Mouse (Mus musculus) heart, adult 18-20 months (tissue): ENCODE measurements around the gene Arl13b. TPM values are rescaled to one million over a fixed set of nuclear protein-coding genes. Genes with fewer than 3 reads are reported as not detected.

Experiments
- DNase-seq, 2 experiments: peaks; one replicate each; pipeline ENCODE4 v3.0.0; 2021 to 2022; ENCODE audit warnings: mixed read lengths in 1 of 2
- long read RNA-seq, 2 experiments: library from polyadenylated mRNA; stranded (forward); transcript quantifications; one replicate each; pipeline ENCODE4 v2.0.0; 2021
- total RNA-seq, 2 experiments: library from RNA; stranded (reverse); gene quantifications; 2 replicates each; pipeline ENCODE4 v1.2.3; 2021

Arl13b gene
- 1 to 10 TPM; 8.8 to 9.1 TPM for total RNA-seq
- long read RNA-seq, experiment 1, result 0 reads
- long read RNA-seq, experiment 2, partial matches to known transcripts, result 0 of 2 reads
- long read RNA-seq, experiment 2, other reads (novel, unspliced or antisense), result 0 of 2 reads

GRCm38 (mm10) chr16:62846498-62847312 lies at the start of gene Arl13b:
Gene Arl13b (minus strand): TSS chr16:62847040.
- DNase-seq, result peak; percentile 96 to 99

- no peak for DNase-seq
These were observed 49.0 kb upstream of the Arl13b start for GRCm38 (mm10) chr16:62895824-62896223.

GRCm38 (mm10) chr16:62874065-62874464 lies 27.2 kb upstream of the Arl13b start:
- no peak for DNase-seq

- no peak for DNase-seq
These were observed 26.3 kb upstream of the Arl13b start for GRCm38 (mm10) chr16:62873180-62873579.

GRCm38 (mm10) chr16:62872688-62873117 lies 25.9 kb upstream of the Arl13b start:
- no peak for DNase-seq

- no peak for DNase-seq
These were observed 14.6 kb upstream of the Arl13b start for GRCm38 (mm10) chr16:62861455-62861854.

- DNase-seq, result no peak
These were observed 13.3 kb upstream of the Arl13b start for GRCm38 (mm10) chr16:62860140-62860539.

GRCm38 (mm10) chr16:62858018-62858417 lies 11.2 kb upstream of the Arl13b start:
- DNase-seq, result peak in 1 of 2 experiments; percentile 28

- no peak for DNase-seq
These were observed 10.7 kb upstream of the Arl13b start for GRCm38 (mm10) chr16:62857498-62857897.

GRCm38 (mm10) chr16:62856273-62856672 lies 9.4 kb upstream of the Arl13b start:
- DNase-seq, result no peak

- peak in 1 of 2 experiments; percentile 16 for DNase-seq
These were observed 8.5 kb upstream of the Arl13b start for GRCm38 (mm10) chr16:62855385-62855784.

- peak; percentile 79 to 87 for DNase-seq
These were observed 7.6 kb upstream of the Arl13b start, which contains the start of gene Pros1 for GRCm38 (mm10) chr16:62854191-62855068. Gene Pros1 (plus strand): TSS chr16:62854307.

- DNase-seq, result peak in 1 of 2 experiments; percentile 18
These were observed 6.8 kb upstream of the Arl13b start for GRCm38 (mm10) chr16:62853611-62854126.

GRCm38 (mm10) chr16:62852464-62853252 lies 5.8 kb upstream of the Arl13b start:
- no peak for DNase-seq

GRCm38 (mm10) chr16:62845341-62845740 lies 1.5 kb downstream of the Arl13b start:
- DNase-seq, result no peak

GRCm38 (mm10) chr16:62834016-62834735 lies 12.7 kb downstream of the Arl13b start:
- no peak for DNase-seq

GRCm38 (mm10) chr16:62832481-62832880 lies 14.4 kb downstream of the Arl13b start:
- peak; percentile 27 to 54 for DNase-seq

- no peak for DNase-seq
These were observed 14.8 kb downstream of the Arl13b start for GRCm38 (mm10) chr16:62832027-62832426.

- DNase-seq, result peak; percentile 11 to 58
These were observed 20.5 kb downstream of the Arl13b start for GRCm38 (mm10) chr16:62826156-62827001.

- no peak for DNase-seq
These were observed 24.4 kb downstream of the Arl13b start for GRCm38 (mm10) chr16:62822472-62822871.
